ENCODE assay signal across 16 mouse cellular contexts in genomic region chr4:156183747-156184146, GRCm38 (mm10). TPM values are rescaled to one million over a fixed set of nuclear protein-coding genes. Genes with fewer than 3 reads are reported as not detected.
A peak's percentile ranks its signal among the peaks of the same experiment; 100 is the strongest.
DNase-seq lines count a peak whose midpoint lies in the region; ATAC-seq lines count a peak whose summit lies in the region.
"Had no signal": no experiment of that assay in that cellular context is flagged by ENCODE, and none has a peak within 500 bp of the region (broad histone marks: within the 10 kb centered on the region; RNA-seq: fewer than 3 reads in every experiment).

No protein-coding gene starts in this region.

- ATAC-seq in forebrain, embryonic 11.5 days (replicated peaks; ENCODE audit: low FRiP score) = no peak
- ATAC-seq in granulocyte monocyte progenitor cell, adult 5-6 weeks (replicated peaks; ENCODE audit: poor library complexity, severe bottlenecking) = peak; percentile 54
- ATAC-seq in megakaryocyte progenitor cell, adult 5-6 weeks (replicated peaks; ENCODE audit: poor library complexity) = peak; percentile 17; the same call in 1 of the 2 replicates
- ATAC-seq in neural tube, embryonic 13.5 days (ENCODE audit: low read depth) = no peak
- ATAC-seq in megakaryocyte-erythroid progenitor cell, adult 5-6 weeks (replicated peaks; ENCODE audit: low FRiP score, low TSS enrichment, poor library complexity, severe bottlenecking) = no peak
- ATAC-seq: activated CD4-positive, CD25-positive, alpha-beta regulatory T cell, adult 4 months; intestine, embryonic 15.5 days had no signal

- no peak for DNase-seq in forebrain, embryonic 11.5 days (ENCODE audit: low spot score)
- no peak for DNase-seq in right cerebral cortex, postnatal 36 days (ENCODE audit: low spot score in 2 of 2)
- no peak for DNase-seq in urinary bladder, postnatal 25 days (ENCODE audit: low spot score)
- DNase-seq: cerebellum, adult 11 months; heart, adult 18-20 months; kidney, postnatal 14 days; layer of hippocampus, postnatal 36 days; thymus, adult 2 months had no signal

- no peaks in the 10 kb centered on the region for H3K27me3 ChIP-seq in forebrain, embryonic 11.5 days (ENCODE audit: control insufficient read depth, insufficient read depth, low read length)
- no peaks in the 10 kb centered on the region for H3K27me3 ChIP-seq in neural tube, embryonic 13.5 days
- H3K27me3 ChIP-seq: intestine, embryonic 15.5 days; limb, embryonic 12.5 days had no signal

- H3K9ac ChIP-seq in forebrain, embryonic 11.5 days (ENCODE audit: low read length) = 0 out of 2 replicates have a peak overlapping the region, but pooled peaks have one; percentile 7
- peak overlapping the region; percentile 93 for H3K9ac ChIP-seq in neural tube, embryonic 13.5 days
- H3K9ac ChIP-seq: intestine, embryonic 15.5 days; limb, embryonic 12.5 days had no signal

- H3K4me2 ChIP-seq in forebrain, embryonic 11.5 days (ENCODE audit: low read depth, low read length, severe bottlenecking) = peak overlapping the region; percentile 22; the same call in 1 of the 2 replicates
- peak overlapping the region; percentile 84 for H3K4me2 ChIP-seq in neural tube, embryonic 13.5 days
- H3K4me2 ChIP-seq: intestine, embryonic 15.5 days; limb, embryonic 12.5 days had no signal

- 89% methylated on average over 5 of the region's 5 CpGs for WGBS in forebrain, embryonic 11.5 days
- 83% methylated on average over 5 of the region's 5 CpGs for WGBS in neural tube, embryonic 13.5 days

- peak overlapping the region; percentile 38; the same call in 1 of the 2 replicates for H3K4me3 ChIP-seq in forebrain, embryonic 11.5 days (ENCODE audit: low read depth, low read length)
- peak overlapping the region; percentile 58 for H3K4me3 ChIP-seq in neural tube, embryonic 13.5 days
- H3K4me3 ChIP-seq: intestine, embryonic 15.5 days; limb, embryonic 12.5 days had no signal

- H3K9me3 ChIP-seq in forebrain, embryonic 11.5 days (ENCODE audit: control insufficient read depth, low read length) = no peaks in the 10 kb centered on the region
- no peaks in the 10 kb centered on the region for H3K9me3 ChIP-seq in neural tube, embryonic 13.5 days
- H3K9me3 ChIP-seq: intestine, embryonic 15.5 days; limb, embryonic 12.5 days had no signal

- H3K4me1 ChIP-seq in forebrain, embryonic 11.5 days (replicated peaks; ENCODE audit: control insufficient read depth, insufficient read depth, low read length) = peaks cover 27% of the 10 kb centered on the region
- peaks cover 91% of the 10 kb centered on the region for H3K4me1 ChIP-seq in neural tube, embryonic 13.5 days (replicated peaks)

- peaks cover 10% of the 10 kb centered on the region for H3K36me3 ChIP-seq in forebrain, embryonic 11.5 days (ENCODE audit: control insufficient read depth, insufficient read depth, low read length)
- H3K36me3 ChIP-seq in neural tube, embryonic 13.5 days = peaks cover 43% of the 10 kb centered on the region

- H3K27ac ChIP-seq in forebrain, embryonic 11.5 days (ENCODE audit: low read depth, low read length) = no peak overlapping the region
- H3K27ac ChIP-seq in neural tube, embryonic 13.5 days (replicated peaks) = no peak overlapping the region
- H3K27ac ChIP-seq: intestine, embryonic 15.5 days; limb, embryonic 12.5 days; macrophage had no signal

RNA-seq across cellular contexts. Expression of gene Agrn, which starts 13.5 kb away (rescaled TPM):
- polyA plus RNA-seq in forebrain, embryonic 11.5 days (2014; fragmentation: Nextera tagmentation; extraction: Ambion mirVana) = 97.0 and 108 TPM in 2 replicates
- total RNA-seq in granulocyte monocyte progenitor cell, adult 5-6 weeks (2014; fragmentation: Nextera tagmentation) = 1.1 and 8.9 TPM in 2 replicates
- total RNA-seq in granulocyte monocyte progenitor cell, adult 5-6 weeks (2017) = 1.2 and 2.1 TPM in 2 replicates
- 4.8 and 5.8 TPM in 2 replicates for total RNA-seq in megakaryocyte progenitor cell, adult 5-6 weeks (2015)
- 1.9 and 2.0 TPM in 2 replicates for total RNA-seq in megakaryocyte progenitor cell, adult 5-6 weeks (2017)
- polyA plus RNA-seq in neural tube, embryonic 13.5 days (2015; fragmentation: Nextera tagmentation; extraction: Ambion mirVana) = 120 and 122 TPM in 2 replicates
- 7.8 and 8.9 TPM in 2 replicates for total RNA-seq in megakaryocyte-erythroid progenitor cell, adult 5-6 weeks (2014; fragmentation: Nextera tagmentation)
- total RNA-seq in megakaryocyte-erythroid progenitor cell, adult 5-6 weeks (2017) = 3.3 TPM in 2 replicates

RNA-seq across cellular contexts. Expression of gene Isg15, which starts 16.9 kb away (rescaled TPM):
- 0.35 and 0.37 TPM in 2 replicates for polyA plus RNA-seq in forebrain, embryonic 11.5 days (2014; fragmentation: Nextera tagmentation; extraction: Ambion mirVana)
- total RNA-seq in granulocyte monocyte progenitor cell, adult 5-6 weeks (2014; fragmentation: Nextera tagmentation) = 4.6 and 11.1 TPM in 2 replicates
- 1.2 TPM in 1 of 2 replicates, not detected in the other for total RNA-seq in granulocyte monocyte progenitor cell, adult 5-6 weeks (2017)
- total RNA-seq in megakaryocyte progenitor cell, adult 5-6 weeks (2015) = 1.2 and 2.1 TPM in 2 replicates
- 0.79 TPM in 1 of 2 replicates, not detected in the other for total RNA-seq in megakaryocyte progenitor cell, adult 5-6 weeks (2017)
- polyA plus RNA-seq in neural tube, embryonic 13.5 days (2015; fragmentation: Nextera tagmentation; extraction: Ambion mirVana) = 0.84 and 2.2 TPM in 2 replicates
- total RNA-seq in megakaryocyte-erythroid progenitor cell, adult 5-6 weeks (2014; fragmentation: Nextera tagmentation) = 0.66 and 3.4 TPM in 2 replicates
- total RNA-seq in megakaryocyte-erythroid progenitor cell, adult 5-6 weeks (2017) = 3.2 and 5.6 TPM in 2 replicates

RNA-seq across cellular contexts. Expression of gene AW011738, which starts 19.4 kb away (rescaled TPM):
- 2.0 and 2.3 TPM in 2 replicates for polyA plus RNA-seq in forebrain, embryonic 11.5 days (2014; fragmentation: Nextera tagmentation; extraction: Ambion mirVana)
- total RNA-seq in granulocyte monocyte progenitor cell, adult 5-6 weeks (2014; fragmentation: Nextera tagmentation) = 1.5 and 2.1 TPM in 2 replicates
- total RNA-seq in granulocyte monocyte progenitor cell, adult 5-6 weeks (2017) = 0.26 and 0.43 TPM in 2 replicates
- total RNA-seq in megakaryocyte progenitor cell, adult 5-6 weeks (2015) = 0.46 and 0.62 TPM in 2 replicates
- total RNA-seq in megakaryocyte progenitor cell, adult 5-6 weeks (2017) = 0.07 and 0.12 TPM in 2 replicates
- 5.1 and 5.6 TPM in 2 replicates for polyA plus RNA-seq in neural tube, embryonic 13.5 days (2015; fragmentation: Nextera tagmentation; extraction: Ambion mirVana)
- total RNA-seq in megakaryocyte-erythroid progenitor cell, adult 5-6 weeks (2014; fragmentation: Nextera tagmentation) = 0.55 TPM in 1 of 2 replicates, not detected in the other
- total RNA-seq in megakaryocyte-erythroid progenitor cell, adult 5-6 weeks (2017) = 0.38 and 1.2 TPM in 2 replicates

RNA-seq across cellular contexts. Expression of gene Perm1, which starts 31.9 kb away (rescaled TPM):
- 1.4 and 1.6 TPM in 2 replicates for polyA plus RNA-seq in forebrain, embryonic 11.5 days (2014; fragmentation: Nextera tagmentation; extraction: Ambion mirVana)
- not detected in 2 replicates for total RNA-seq in granulocyte monocyte progenitor cell, adult 5-6 weeks (2014; fragmentation: Nextera tagmentation)
- 0.05 TPM in 1 of 2 replicates, not detected in the other for total RNA-seq in granulocyte monocyte progenitor cell, adult 5-6 weeks (2017)
- 0.12 TPM in 1 of 2 replicates, not detected in the other for total RNA-seq in megakaryocyte progenitor cell, adult 5-6 weeks (2015)
- total RNA-seq in megakaryocyte progenitor cell, adult 5-6 weeks (2017) = 0.08 TPM in 1 of 2 replicates, not detected in the other
- 1.8 TPM in 2 replicates for polyA plus RNA-seq in neural tube, embryonic 13.5 days (2015; fragmentation: Nextera tagmentation; extraction: Ambion mirVana)
- total RNA-seq in megakaryocyte-erythroid progenitor cell, adult 5-6 weeks (2014; fragmentation: Nextera tagmentation) = not detected in 2 replicates
- total RNA-seq in megakaryocyte-erythroid progenitor cell, adult 5-6 weeks (2017) = not detected in 2 replicates

RNA-seq across cellular contexts. Expression of gene Plekhn1, which starts 50.9 kb away (rescaled TPM):
- 26.7 and 27.2 TPM in 2 replicates for polyA plus RNA-seq in forebrain, embryonic 11.5 days (2014; fragmentation: Nextera tagmentation; extraction: Ambion mirVana)
- 24.3 and 36.5 TPM in 2 replicates for total RNA-seq in granulocyte monocyte progenitor cell, adult 5-6 weeks (2014; fragmentation: Nextera tagmentation)
- total RNA-seq in granulocyte monocyte progenitor cell, adult 5-6 weeks (2017) = 12.2 and 13.4 TPM in 2 replicates
- total RNA-seq in megakaryocyte progenitor cell, adult 5-6 weeks (2015) = 11.6 and 18.4 TPM in 2 replicates
- total RNA-seq in megakaryocyte progenitor cell, adult 5-6 weeks (2017) = 12.8 and 15.5 TPM in 2 replicates
- polyA plus RNA-seq in neural tube, embryonic 13.5 days (2015; fragmentation: Nextera tagmentation; extraction: Ambion mirVana) = 26.1 and 27.3 TPM in 2 replicates
- total RNA-seq in megakaryocyte-erythroid progenitor cell, adult 5-6 weeks (2014; fragmentation: Nextera tagmentation) = 16.9 and 31.4 TPM in 2 replicates
- total RNA-seq in megakaryocyte-erythroid progenitor cell, adult 5-6 weeks (2017) = 8.7 and 11.7 TPM in 2 replicates

Comparison
In these comparisons a context has a peak if more than half of its experiments do, and no peak if none do; other contexts are left out.
1. ATAC-seq: peak in granulocyte monocyte progenitor cell, adult 5-6 weeks (single experiment) and megakaryocyte progenitor cell, adult 5-6 weeks (single experiment); none in forebrain, embryonic 11.5 days (single experiment), neural tube, embryonic 13.5 days (single experiment) and megakaryocyte-erythroid progenitor cell, adult 5-6 weeks (single experiment).